Mouse (Mus musculus): ENCODE measurements around the gene Myadml2. TPM values are rescaled to one million over a fixed set of nuclear protein-coding genes. Genes with fewer than 3 reads are reported as not detected.

Myadml2 gene
- total and polyA plus RNA-seq, 3 experiments, result 0.68 TPM; not detected in 2

GRCm38 (mm10) chr11:120643601-120643987 is 4.4 kb downstream of the Myadml2 start, which contains the start of gene Pycr1 (continued):
- no peak for TF ChIP-seq CHD1 (IDR thresholded peaks at IDR 0.05; ENCODE audit: low read depth, low read length)
- TF ChIP-seq EP300 (IDR thresholded peaks at IDR 0.05; ENCODE audit: low read length), result no peak
- peak; percentile 83 for TF ChIP-seq TCF12 (IDR thresholded peaks at IDR 0.05; ENCODE audit: low read depth, low read length)
- no peak for TF ChIP-seq ZC3H11A (IDR thresholded peaks at IDR 0.05; ENCODE audit: low read depth, low read length)
- peak; percentile 64 for TF ChIP-seq JUND (conservative IDR thresholded peaks at IDR 0.05; ENCODE audit: low read depth, low read length)
- peak; percentile 97 for TF ChIP-seq MXI1 (IDR thresholded peaks at IDR 0.05; ENCODE audit: low read depth, low read length)
- 0 out of 2 replicates have a peak, but pooled peaks have one; percentile 19 for TF ChIP-seq BHLHE40 (IDR thresholded peaks at IDR 0.05; ENCODE audit: low read depth, low read length)
- TF ChIP-seq USF2 (conservative IDR thresholded peaks at IDR 0.05; ENCODE audit: low read depth, low read length), result no peak
- no peak for TF ChIP-seq SMC3 (IDR thresholded peaks at IDR 0.05; ENCODE audit: low read depth, low read length)
- no peak for TF ChIP-seq CTCF (conservative IDR thresholded peaks at IDR 0.05 in 1 of 2, IDR thresholded peaks at IDR 0.05 in 1 of 2; ENCODE audit: low read depth in 2 of 2, low read length in 2 of 2)
- peak; percentile 3; the same call in 1 of the 2 replicates for TF ChIP-seq USF1 (IDR thresholded peaks at IDR 0.05; ENCODE audit: low read depth, low read length)
- TF ChIP-seq CHD2 (IDR thresholded peaks at IDR 0.05; ENCODE audit: low read length), result peak; percentile 61
- TF ChIP-seq MAFK (IDR thresholded peaks at IDR 0.05; ENCODE audit: insufficient replicate concordance, low read length), result no peak
- peak; percentile 97 for TF ChIP-seq MAX (IDR thresholded peaks at IDR 0.05; ENCODE audit: low read length)
- TF ChIP-seq MYC (IDR thresholded peaks at IDR 0.05; ENCODE audit: low read depth, low read length), result peak; percentile 98
- TF ChIP-seq PAX5 (IDR thresholded peaks at IDR 0.05; ENCODE audit: low read length), result no peak
- peak; percentile 90 for TF ChIP-seq POLR2A (IDR thresholded peaks at IDR 0.05; ENCODE audit: low read depth, low read length)

GRCm38 (mm10) chr11:120642939-120643600 is 4.9 kb downstream of the Myadml2 start:
- Histone ChIP-seq H3K4me2 (ENCODE audit: insufficient read depth, low read depth, poor library complexity, severe bottlenecking) (peak overlapping the region; percentile 59), H3K9ac (ENCODE audit: insufficient read depth, low read depth) (peak overlapping the region; percentile 79), H3K4me3 (replicated peaks in 1 of 3; ENCODE audit: low read depth in 2 of 3, low read length in 2 of 3, poor library complexity in 1 of 3) (peak overlapping the region; percentile 57 to 70 (median 66)), H3K4me1 (ENCODE audit: control insufficient read depth in 1 of 2, insufficient read depth in 2 of 2) (peaks cover 25 to 54% of the 10 kb centered on the region in 2 experiments), H3K27ac (ENCODE audit: insufficient read depth, low read depth) (peak overlapping the region; percentile 13; the same call in 1 of the 2 replicates), H3K36me3 (replicated peaks in 1 of 2; ENCODE audit: control insufficient read depth in 1 of 2, insufficient read depth in 1 of 2, low read length in 1 of 2) (peaks cover 15 to 33% of the 10 kb centered on the region in 2 experiments), H3K27me3 (replicated peaks) (no peaks in the 10 kb centered on the region), H3K9me3 (replicated peaks; ENCODE audit: low read length) (no peaks in the 10 kb centered on the region), H3K79me2 (replicated peaks; ENCODE audit: control insufficient read depth, extremely low read depth, insufficient read depth, poor library complexity, severe bottlenecking) (no peaks in the 10 kb centered on the region)
- TF ChIP-seq EP300 (IDR thresholded peaks at IDR 0.05; ENCODE audit: low read length), result no peak
- TF ChIP-seq USF2 (conservative IDR thresholded peaks at IDR 0.05; ENCODE audit: low read depth, low read length), result no peak
- TF ChIP-seq CHD2 (IDR thresholded peaks at IDR 0.05; ENCODE audit: low read length), result peak; percentile 18; the same call in 1 of the 2 replicates
- no peak for TF ChIP-seq IRF4 (IDR thresholded peaks at IDR 0.05; ENCODE audit: low read depth, low read length)
- no peak for TF ChIP-seq MEF2A (IDR thresholded peaks at IDR 0.05; ENCODE audit: borderline replicate concordance, low read depth, low read length)
- no peak for TF ChIP-seq TCF12 (IDR thresholded peaks at IDR 0.05; ENCODE audit: low read depth, low read length)
- TF ChIP-seq BHLHE40 (IDR thresholded peaks at IDR 0.05; ENCODE audit: low read depth, low read length), result no peak
- TF ChIP-seq SIN3A (IDR thresholded peaks at IDR 0.05; ENCODE audit: low read length), result no peak
- TF ChIP-seq HCFC1 (IDR thresholded peaks at IDR 0.05; ENCODE audit: low read depth, low read length), result no peak
- no peak; the same call in 1 of the 2 replicates for TF ChIP-seq MXI1 (IDR thresholded peaks at IDR 0.05; ENCODE audit: low read depth, low read length)
- no peak for TF ChIP-seq JUND (conservative IDR thresholded peaks at IDR 0.05; ENCODE audit: low read depth, low read length)
- peak in 1 of 2 experiments; percentile 27; a peak in 1 of 4 replicates for TF ChIP-seq CTCF (conservative IDR thresholded peaks at IDR 0.05 in 1 of 2, IDR thresholded peaks at IDR 0.05 in 1 of 2; ENCODE audit: low read depth in 2 of 2, low read length in 2 of 2)
- no peak for TF ChIP-seq POLR2A (IDR thresholded peaks at IDR 0.05; ENCODE audit: low read depth, low read length)
- TF ChIP-seq ZKSCAN1 (IDR thresholded peaks at IDR 0.05; ENCODE audit: borderline replicate concordance, low read depth, low read length), result no peak
- no peak for TF ChIP-seq JUN (IDR thresholded peaks at IDR 0.05; ENCODE audit: insufficient read depth, low read depth, low read length)
- TF ChIP-seq GABPA (IDR thresholded peaks at IDR 0.05; ENCODE audit: insufficient replicate concordance, low read depth, low read length), result no peak
- in situ Hi-C loops (cut with MboI; ENCODE audit: low pct_ligation_motif_present, low pct_unique_long_range_greater_than_20kb, low sequenced_read_pairs), result no loop called here
- DNase-seq (ENCODE audit: extremely low read depth), result no peak
- dilution Hi-C loops (cut with MboI; ENCODE audit: extremely low pct_ligation_motif_present, extremely low pct_unique_long_range_greater_than_20kb, low sequenced_read_pairs), result no loop called here
